Mouse (Mus musculus): Measurements from ENCODE around the gene Sh3tc1.

The Sh3tc1 gene

DNA sequence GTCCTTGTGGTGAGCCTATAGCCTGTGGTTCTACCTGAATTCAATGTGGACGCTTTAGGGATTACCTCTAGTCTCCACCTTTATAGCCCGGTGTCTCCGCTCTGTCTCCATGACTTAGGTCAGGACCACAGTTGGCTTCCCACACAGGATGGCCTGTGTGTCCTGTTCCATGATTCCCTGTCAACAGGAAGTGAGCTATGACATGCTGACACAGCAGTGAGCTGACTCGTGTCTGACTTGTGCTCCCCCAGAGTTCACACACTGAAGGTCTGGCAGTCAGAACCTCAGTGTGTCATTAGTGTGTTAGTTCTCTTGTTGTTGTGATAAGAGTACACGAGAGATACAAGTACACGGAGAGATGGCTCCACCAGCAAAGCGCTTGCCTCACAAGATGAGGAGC, 11.2 kb upstream of the Sh3tc1 start:
- DNase-seq = no peak

DNA sequence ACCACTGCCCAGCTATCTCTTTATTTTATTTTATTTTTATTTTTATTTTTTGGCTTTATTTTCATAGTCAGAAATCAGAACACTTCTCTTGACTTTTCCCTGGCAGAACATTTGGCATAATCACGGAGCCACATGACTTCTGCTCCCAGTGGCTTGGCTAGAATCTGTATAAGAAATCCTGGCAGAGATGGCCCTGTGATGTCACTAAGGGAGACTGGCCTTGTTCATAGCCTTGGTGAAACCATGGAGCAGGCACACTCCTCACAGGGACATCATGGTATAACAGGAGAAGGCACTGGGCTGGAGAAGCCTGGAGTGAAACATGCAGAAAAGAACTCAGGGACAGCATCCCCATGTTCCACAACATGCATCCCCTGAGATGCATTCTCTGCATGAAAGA, 10.2 kb upstream of the Sh3tc1 start:
- no peak for DNase-seq

DNA sequence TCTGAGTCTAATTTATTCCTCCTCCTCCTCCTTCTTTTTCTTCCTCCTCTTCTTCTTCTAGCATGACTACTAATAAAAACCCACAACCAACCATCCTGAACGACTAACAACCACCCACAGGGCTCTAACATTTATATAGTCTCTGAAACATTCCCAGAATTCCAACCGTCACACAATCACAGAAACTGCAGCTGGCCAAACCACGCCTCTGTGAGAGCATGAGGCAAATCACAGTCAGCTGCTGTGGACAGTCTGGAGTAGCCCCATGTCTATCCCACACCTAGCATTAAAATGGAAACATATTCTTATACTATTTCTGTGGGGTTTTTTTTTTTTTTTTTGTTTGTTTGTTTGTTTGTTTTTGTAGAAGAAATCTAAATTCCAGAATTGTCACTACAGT, 9.6 kb upstream of the Sh3tc1 start:
- no peak for DNase-seq

DNA sequence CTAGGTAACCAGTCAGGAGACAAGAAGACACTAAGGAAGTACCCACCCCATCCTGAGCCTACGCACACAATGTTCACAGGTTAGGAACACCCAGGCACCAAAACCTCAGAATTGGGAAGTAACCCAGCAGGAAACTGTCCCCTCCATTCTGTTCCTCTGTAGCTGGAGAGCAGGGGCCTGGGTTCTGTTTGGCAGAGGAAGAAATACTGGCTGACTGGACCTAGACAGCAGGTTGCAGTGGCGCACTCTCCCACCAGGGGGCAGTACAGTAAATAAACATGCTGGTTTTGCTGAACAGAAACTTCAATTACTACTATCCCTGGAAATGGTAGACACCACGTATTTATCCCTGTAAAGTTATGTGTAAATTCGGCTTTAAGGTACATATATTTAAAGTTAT, 7.1 kb upstream of the Sh3tc1 start:
- DNase-seq = peak; percentile 69

DNA sequence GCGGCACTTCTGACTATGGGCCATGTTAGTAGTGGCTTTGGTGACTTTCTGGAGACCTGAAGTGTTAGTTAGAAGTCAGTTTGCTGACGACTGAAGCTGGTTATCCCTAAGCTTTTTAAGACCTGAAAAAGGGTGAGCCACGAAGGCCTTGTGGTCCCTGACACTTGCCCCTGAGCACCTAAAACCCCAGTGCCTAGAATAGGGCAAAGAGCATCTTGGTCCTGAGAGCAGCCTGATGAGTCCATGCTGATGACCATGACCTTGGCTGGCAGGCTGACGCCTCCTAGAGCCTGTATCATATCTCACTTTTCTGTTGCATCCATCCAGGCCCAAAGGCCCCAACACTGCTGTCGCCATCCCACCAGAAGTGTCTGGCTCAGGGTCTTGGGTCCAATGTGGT, 5.6 kb upstream of the Sh3tc1 start:
- DNase-seq = no peak

DNA sequence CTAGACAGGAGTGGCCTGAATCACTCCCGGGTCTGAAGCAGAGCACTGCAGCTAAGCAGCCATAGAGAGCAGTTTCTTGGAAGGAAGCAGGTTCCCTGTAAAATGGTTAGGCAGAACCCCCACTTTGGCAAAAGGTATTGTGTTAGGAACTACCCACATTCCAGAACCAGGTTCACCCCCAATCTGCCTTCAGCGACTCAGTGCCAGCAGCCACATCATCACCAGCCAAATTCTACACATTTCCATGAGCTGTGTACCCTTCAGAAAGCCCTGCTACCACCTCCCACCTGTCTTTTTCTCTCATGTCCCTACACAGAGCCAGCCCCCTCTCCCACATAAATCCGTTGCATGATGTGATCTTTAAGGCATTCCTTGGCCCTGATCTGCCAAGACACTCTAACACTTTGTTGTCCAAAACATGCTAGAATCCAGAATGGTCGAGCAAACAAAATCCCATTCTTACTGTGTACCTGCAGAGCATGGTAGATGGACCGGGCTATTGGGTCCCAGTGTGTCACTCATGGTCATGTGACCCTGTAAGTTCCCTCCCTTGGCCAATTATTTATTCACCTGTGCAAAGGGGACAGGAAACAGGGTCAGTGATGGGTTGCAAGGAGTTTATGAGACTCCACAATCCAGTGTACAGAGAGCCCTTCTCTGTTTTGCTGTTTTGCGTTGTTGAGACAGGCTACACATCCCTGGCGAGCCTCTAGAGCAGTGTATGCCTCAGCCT, 4.4 kb upstream of the Sh3tc1 start:
- DNase-seq = no peak

DNA sequence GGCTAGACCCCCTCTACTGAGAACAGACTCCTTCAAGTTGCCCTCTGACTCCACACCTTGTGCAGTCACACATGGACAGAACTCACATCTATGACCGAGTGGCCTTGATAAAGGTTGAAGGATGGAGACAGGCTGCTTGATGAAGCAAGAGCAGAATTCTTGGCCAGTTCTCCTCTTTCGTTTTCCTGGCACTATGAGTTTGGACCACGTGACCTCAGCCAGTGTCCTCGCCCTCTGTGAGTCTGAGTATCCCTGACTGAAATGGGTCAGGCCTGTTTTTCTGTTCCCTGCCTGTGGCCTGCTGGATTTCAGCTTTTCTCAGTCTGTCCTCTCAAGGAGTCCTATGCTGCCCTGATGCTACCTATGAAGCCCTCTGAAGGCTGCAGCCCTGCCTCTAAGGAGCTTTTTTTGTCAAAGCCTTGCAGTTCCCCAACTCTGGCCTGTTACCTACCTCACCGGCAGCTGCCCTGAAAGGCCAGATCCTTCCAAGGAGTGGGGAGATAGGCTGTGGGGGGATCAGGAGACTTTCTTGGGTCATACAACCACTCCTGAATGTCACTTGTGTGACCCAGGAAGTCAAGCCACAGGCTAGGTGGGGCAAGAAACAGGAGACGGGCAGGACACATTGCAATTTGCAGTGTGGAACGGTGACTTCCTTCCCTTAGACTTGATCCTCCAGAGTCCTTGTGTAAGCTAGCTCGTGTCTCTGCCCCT, 3.6 kb upstream of the Sh3tc1 start:
- DNase-seq = no peak

DNA sequence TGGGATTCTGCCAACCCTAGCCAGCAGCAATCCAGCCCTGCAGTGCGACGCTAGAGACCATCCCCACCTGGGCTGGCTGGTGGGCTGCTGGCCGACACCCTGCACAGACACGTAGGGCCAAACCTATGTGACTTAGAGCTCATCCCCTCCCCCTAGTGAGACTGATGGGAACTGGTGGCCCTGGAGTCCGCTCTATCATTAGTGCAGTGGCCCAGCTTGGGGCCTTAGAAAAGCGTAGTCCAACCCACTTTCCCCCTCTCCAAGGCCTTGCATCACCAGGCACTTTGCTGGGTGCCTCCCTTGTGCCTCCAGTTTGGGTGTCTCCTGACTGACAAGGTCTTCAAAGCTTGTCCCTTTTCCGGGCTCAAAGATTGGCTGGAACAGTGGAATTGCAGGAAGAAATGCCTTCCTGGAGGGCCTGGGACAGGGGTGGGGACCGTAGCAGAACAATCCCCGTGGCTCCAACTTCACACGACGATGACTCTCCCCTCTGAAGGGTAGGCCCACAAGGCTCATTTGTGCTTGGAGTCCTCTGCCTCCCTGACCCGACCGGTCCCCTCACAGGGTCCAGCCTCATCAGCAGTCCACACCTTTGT, 1.5 kb upstream of the Sh3tc1 start:
- DNase-seq = no peak

DNA sequence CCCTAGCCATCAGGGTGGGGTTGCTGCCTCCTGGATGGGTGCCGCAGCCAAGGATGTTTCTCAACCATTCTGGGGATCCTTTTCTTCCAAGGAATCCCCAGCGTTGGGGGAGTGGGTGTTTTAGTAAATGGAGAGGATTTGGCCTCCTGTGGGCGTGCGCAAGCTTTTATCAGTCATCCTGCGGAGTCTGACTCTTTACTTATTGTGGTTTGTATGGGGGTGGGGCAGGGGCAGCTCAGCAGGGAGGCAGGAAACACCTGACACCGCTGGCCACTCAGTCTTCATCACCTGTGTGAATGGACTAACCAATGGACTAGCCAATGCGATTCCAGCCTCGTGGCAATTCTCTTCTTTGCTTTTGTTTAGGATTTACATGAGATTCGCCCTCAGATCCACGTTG, 929 bp upstream of the Sh3tc1 start:
- no peak for DNase-seq

DNA sequence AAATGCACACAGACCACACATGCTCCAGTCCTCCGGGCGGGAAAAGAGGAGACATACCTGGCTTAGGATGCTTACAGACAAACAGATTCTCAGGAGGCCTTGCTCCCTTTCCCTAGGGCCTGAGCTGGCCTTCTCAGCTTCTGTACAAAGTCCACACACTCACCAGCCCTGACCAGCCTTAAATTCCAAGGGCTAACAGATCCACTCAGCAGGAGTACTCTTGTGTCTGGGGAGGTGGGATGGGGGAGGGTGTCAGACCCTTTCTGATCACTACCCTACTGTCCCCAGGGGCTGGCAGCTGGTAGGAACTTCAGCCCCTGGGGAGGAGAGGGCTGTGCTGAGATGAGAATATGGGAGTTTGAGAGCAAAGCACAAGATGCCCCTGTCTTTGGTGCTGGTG, 782 bp downstream of the Sh3tc1 start:
- no peak for DNase-seq

DNA sequence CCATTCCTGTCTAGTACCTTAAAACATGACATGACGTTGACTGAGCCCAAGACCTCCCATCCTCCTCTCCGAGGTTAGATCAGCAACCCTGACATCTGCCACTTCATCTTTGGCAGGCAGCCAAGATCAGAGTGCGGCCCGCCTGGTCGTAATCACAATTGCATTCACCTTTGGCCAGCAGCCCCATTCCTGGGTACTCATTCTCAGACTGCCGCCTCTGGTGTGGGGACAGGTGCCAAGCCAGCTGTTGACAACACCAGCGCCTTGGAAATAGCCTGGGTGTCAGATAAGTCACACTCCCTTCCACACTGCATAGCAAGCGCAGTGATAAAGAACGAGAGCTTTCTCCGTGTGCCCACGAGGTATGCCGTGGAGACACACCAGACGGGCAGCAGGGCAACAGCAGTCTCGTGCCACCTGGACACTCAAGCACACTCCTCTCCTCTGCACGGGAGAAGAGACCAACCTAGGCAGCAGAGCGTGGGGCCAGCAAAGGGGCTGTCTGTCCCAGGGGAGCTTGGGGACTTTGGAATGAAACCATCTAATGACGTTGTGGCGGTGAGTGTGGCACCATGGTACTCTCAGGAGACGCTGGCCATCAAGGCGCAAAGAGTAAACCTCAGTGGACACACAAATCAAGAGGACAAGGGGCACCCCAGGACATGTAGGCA, 2.4 kb downstream of the Sh3tc1 start:
- no peak for DNase-seq

DNA sequence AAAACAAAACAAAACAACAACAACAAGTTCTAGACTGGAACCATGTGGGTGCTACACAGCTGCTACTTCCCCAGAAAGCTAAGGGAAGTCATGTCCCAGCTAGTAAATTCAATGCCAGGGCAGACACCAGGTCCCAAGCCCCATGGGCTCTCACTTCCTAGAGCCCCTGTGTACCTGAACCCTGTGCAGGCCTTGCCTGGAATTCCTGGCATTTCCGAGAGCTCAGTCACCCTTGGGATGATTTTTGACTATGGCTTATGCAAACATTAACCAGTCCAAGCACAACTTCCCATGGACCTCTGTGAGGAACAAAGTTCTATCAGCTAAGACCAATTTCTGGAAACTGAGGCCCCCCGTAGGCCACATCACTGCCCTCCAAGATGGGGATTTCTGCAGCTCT, 6.3 kb downstream of the Sh3tc1 start:
- no peak for DNase-seq

DNA sequence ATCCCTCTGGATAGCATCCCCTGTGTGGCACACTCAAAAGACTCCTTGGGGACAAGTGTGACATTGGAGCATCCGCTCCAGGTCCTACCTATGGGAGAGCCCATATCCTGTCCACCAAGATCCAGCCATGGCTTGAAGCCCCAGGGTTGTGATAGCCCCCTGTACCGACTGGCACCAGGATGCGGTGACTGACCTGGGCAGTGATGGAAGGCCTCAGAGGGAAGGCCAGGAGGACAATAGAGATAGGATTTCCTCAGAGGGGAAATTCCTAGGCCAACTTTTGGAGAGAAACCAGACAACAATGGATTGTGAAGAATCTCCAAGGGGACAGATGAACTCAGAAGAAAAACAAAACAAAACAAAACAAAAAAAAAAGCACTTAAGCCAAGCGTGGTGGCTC, 8.8 kb downstream of the Sh3tc1 start:
- no peak for DNase-seq

DNA sequence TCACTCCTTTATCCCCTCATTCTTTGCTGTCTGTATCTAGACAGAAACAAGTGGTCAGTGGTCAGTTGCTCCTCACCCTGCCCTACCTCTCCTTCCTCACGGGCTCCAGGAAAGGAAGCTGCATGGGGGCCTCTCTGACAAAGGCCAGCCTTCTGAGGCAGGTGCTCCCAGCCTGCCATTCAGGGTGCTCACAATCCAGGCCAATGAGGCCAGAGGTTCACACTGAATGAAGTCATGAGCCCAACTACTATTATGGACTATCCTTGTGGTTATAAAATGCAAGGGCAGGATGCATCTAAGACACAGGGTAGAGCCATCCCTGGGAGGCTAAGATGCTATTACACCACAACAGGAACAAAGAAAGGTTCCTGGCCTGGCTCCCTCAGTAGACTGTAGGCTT, 9.2 kb downstream of the Sh3tc1 start:
- no peak for DNase-seq

DNA sequence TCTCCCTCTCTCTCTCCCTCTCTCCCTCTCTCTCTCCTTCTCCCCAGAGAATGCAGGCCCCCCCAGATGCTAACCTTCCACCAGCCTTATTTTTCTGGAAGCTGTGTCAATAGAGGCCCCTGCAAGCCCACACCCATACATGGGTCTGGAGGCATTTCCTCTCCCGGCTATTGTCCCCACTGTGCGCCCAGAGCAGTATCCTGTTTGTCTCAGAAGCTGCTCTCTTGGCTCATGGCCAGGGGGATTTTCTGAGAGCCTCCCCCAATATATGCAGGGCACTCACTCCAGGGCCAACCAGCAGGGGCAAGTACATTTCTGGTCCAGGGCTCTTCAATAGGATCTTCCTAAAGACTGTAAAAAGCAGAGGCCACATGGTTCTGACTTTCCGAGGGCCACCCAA, 9.9 kb downstream of the Sh3tc1 start:
- peak; percentile 18 for DNase-seq

DNA sequence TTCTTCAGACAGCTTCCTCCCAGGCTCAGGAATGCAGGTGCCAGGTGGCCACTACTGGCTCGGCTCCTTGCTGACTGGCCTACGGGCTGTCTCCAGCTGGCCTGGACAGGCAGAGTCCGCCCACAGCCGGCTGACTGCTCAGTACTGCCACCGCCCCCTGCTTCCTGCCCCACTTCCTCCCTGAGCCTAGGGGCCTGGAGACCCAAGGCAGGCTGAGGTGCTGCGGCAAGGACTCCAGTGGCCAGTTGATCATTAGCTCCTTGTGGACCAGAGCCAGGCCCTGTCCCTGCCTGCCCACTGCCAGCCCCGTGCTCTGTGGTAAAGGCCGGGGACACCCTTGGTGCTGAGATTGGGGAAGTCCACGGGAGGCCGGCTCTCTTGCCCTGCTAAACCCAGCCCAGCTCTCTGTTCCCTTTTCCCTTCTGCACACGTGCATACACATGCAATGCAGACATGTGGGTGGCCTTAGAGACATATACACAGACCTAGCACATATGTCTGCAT, 10.8 kb downstream of the Sh3tc1 start:
- peak; percentile 59 for DNase-seq

DNA sequence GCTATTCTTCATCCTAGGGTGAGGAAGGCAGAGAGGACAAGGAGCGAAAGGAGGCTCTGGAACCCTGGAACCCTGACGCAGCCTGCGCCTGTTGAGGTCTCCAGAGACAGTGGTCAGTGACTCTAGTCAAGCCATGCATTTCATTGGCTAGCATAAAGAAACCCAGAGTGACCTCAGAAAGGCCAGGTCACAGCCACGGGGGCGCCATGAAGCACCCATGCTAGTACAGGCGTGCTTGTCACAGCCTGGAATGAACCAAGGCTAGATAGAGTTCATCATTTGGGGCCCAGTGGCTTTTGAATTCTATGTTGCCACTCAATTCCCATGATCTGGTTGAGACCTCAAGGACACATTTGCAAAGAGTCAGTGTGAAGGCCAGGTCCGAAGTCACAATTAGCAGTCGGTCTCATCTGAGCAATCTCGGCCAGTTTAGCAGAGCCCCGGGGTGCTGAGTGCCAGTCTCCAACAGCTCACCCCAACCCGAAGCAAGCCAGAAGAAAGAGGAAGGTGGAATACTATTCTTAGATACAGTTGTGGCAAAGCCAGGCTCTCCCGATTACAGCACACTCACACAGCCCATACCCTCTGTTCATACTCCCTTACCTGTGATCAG, 11.3 kb downstream of the Sh3tc1 start:
- no peak for DNase-seq

DNA sequence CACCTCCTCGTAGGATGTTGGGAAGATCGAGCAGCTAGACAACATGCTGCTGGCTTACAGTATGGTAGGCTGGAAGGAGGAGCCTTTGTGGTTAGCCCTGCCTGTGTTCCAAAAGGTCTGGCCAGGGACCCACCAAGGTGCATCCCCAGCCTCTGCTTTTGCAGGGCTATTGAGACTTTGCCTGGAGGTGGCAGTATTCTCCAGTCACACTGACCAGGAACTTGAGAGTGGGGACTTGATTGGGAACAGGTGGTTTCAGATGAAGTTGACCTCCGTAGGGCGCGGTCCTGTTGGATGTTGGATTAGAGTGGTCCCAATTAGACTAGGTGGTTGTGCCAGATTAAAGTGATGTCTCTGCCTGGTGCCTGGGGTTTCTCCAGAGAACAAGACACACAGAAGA, 12.3 kb downstream of the Sh3tc1 start:
- no peak for DNase-seq

DNA sequence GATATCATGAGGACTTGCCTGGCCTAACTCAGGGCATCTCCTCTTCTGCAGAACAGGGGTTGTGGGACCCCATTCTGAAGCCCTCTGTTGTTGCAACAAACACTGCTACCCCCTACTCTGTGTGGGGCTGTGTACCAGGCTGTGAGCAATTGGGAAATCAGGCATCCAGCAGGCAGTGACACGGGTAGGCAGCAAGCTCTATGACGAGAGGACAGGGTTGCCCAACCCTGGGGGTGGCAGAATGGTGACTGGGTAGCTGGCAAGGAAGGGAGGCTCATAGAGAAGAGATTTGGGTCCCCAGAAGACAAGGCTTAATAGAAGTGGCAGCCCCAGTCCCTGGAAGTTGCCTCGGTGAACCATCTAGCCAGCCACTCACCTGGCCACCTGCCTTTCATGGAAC, 13.9 kb downstream of the Sh3tc1 start:
- no peak for DNase-seq

DNA sequence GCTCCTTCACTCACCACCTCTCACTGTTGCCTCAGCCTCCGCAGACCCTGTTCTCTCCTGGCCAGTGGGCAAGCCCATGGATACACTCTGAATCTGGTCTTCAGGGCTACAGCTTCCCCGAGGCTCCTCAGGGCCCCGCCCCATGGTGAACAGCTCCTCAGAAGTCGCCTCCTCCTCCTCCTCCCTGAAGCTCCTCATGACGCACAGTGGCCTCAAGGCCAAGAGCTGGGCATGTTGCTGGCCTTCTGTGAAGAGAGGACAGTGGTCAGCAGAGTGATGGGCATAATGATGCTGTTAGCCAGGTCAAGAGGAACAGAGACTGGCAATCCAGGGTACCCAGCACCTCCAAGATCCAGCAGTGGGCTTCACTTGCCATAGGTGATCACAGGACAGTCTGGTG, 15.9 kb downstream of the Sh3tc1 start:
- DNase-seq = no peak

DNA sequence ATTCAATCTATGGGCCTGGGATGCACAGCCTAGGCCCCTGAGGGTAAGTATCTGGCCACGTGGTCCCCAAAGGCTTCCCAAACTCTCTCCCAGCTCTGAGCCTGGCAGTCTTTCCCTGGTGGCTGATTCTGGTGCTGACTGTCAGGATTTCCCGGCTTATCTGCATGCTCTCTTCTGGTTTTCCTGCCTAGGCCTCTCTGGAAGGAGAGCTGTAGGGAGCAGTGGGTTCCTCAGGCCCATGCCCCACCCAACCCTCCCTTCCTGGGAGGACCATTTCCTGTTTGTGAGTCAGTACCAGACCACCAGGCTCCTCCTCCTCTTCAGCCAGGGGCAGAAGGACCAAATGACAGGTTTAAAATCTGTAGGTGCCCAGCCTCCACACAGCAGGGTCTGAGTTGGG, 17.1 kb downstream of the Sh3tc1 start:
- DNase-seq = no peak

DNA sequence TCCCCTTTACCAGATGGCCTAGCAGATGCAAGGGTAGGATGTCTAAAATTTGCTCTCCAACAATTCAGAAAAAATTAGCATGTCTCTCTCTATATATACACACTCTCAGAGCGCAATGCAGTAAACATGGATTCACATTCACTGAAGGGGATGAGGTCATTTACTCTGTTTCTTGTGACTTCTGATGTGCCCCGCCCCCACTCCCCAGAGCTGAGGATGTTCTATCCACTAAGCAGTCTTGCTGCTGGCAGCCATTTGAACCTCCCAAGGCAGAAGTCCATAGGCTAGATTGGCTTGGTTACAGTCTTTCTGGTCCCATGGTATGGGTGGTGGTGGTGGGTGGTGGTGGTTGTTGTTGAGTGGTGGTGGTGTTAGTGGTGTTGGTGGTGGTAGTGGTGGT, 17.9 kb downstream of the Sh3tc1 start:
- DNase-seq = no peak

DNA sequence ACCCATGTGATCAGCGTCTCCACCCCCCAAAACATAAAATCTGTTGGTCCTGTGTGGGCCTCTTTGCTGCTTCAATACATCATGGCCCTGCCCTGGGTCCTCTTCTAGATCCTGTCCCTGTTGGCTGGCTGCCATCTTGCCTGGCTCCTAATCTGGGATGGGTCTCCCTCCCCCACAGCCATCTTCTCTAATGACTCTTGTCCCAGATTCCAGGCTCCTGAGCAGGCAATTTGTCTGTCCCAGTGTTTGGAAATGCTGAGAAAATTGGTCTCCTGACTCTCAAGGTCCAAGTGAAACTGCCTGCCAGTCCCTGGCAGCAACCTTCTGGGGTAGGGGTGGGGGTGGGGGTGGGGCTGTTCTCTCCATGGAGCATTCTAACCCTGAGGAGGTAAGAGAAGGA, 19.9 kb downstream of the Sh3tc1 start:
- no peak for DNase-seq
